Mouse (Mus musculus) lung, postnatal 0 days (tissue): ENCODE measurements around the gene Mtfmt. TPM values are rescaled to one million over a fixed set of nuclear protein-coding genes. Genes with fewer than 3 reads are reported as not detected.

Experiments used
- ATAC-seq: fragments of 200-750 bp; cut with Nextera tagmentation; 2 replicates; pipeline ENCODE4 v1.8.0; 2017; ENCODE audit warnings: moderate library complexity
- DNase-seq: peaks from one replicate; pipeline ENCODE4 v3.0.0-alpha.2; 2016; ENCODE audit warnings: low spot score
- H3K27ac ChIP-seq: fragments of 300-500 bp; sonication (generic); 2 replicates; pipeline ENCODE4 v1.5.1; 2014; ENCODE audit warnings: antibody characterized with exemption, mild to moderate bottlenecking, low read length, mixed read lengths
- H3K27me3 ChIP-seq: fragments of 300-500 bp; sonication (generic); replicated peaks from 2 replicates; pipeline ENCODE4 v1.6.1; 2014; ENCODE audit warnings: low read length, mixed read lengths; ENCODE audit not compliant: insufficient read depth
- H3K36me3 ChIP-seq: fragments of 300-500 bp; sonication (generic); 2 replicates; pipeline ENCODE4 v1.6.1; 2014; ENCODE audit warnings: low read length, mixed read lengths; ENCODE audit not compliant: insufficient read depth
- H3K4me1 ChIP-seq: fragments of 300-500 bp; sonication (generic); 2 replicates; pipeline ENCODE4 v1.6.1; 2014; ENCODE audit warnings: antibody characterized with exemption, low read depth, low read length, mixed read lengths; ENCODE audit not compliant: insufficient read depth
- H3K4me2 ChIP-seq: fragments of 300-500 bp; sonication (generic); replicated peaks from 2 replicates; pipeline ENCODE4 v1.6.1; 2014; ENCODE audit warnings: low read depth, mild to moderate bottlenecking, low read length, moderate library complexity, mixed read lengths
- H3K4me3 ChIP-seq: fragments of 300-500 bp; sonication (generic); 2 replicates; pipeline ENCODE4 v1.5.1; 2014; ENCODE audit warnings: low read depth, low read length
- H3K9ac ChIP-seq: fragments of 300-500 bp; sonication (generic); replicated peaks from 2 replicates; pipeline ENCODE4 v1.6.1; 2014; ENCODE audit warnings: low read depth, mild to moderate bottlenecking
- H3K9me3 ChIP-seq: fragments of 300-500 bp; sonication (generic); 2 replicates; pipeline ENCODE4 v1.6.1; 2016; ENCODE audit warnings: low read length, mixed read lengths
- CTCF ChIP-seq: IDR thresholded peaks from 2 replicates; pipeline ENCODE4 v1.5.1; 2016; ENCODE audit warnings: antibody characterized with exemption, mild to moderate bottlenecking
- EP300 ChIP-seq: IDR thresholded peaks from 2 replicates; pipeline ENCODE4 v1.6.1; 2016; ENCODE audit warnings: antibody characterized with exemption, mild to moderate bottlenecking, control low read depth
- WGBS: fragments of 180-500 bp; shearing (Covaris S2); extraction: QIAGEN DNeasy Blood & Tissue Kit; methylation state at CpG from one replicate; pipeline ENCODE4 v1.1.7; 2014; 5-methylcytosine and 5-hydroxymethylcytosine counted together
- polyA plus RNA-seq: library from polyadenylated mRNA; unstranded; fragments of >200 nt; fragmentation: Nextera tagmentation; extraction: Ambion mirVana; gene quantifications from 2 replicates; pipeline ENCODE4 v1.2.1, GENCODE M21; 2015

Mtfmt gene
- 10.2 and 11.5 TPM in 2 replicates for polyA plus RNA-seq

DNA sequence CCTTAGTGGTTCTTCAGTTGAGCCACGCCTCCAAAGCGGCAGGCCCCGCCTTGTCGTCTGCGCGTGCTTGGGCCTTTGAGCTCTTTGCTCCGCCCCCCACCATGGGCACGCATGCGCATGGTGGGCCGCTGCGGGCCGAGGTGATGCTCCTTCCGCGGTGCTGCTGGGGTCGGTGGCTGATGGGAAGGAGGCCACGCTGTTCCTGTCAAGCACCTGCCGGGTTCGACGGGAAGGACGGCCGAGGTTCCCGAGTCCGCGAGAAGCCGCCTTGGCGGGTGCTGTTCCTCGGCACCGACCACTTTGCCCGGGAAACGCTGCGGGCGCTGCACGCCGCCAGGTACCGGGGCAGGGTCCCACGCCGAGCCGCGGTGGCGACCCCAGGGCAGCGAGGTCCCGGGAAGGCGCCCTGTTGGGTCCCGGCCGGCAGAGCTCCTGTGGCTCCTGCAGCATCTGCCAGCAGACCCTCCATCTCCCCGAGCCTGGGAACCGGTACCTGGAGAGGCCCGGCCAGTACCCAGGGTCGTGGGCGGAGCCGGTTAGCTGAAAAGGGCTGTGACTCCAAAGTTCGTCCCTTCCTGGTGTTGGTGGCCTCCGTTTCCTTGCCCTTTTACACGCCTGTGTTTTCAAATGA is at the start of gene Mtfmt:
Mtfmt (plus strand) TSS at position 112 of the 631 bp plus-strand sequence.
- DNase-seq (peak; percentile 94), ATAC-seq (peak; percentile 94)
- Histone ChIP-seq H3K4me3 (peak within 1 kb of the TSS; percentile 83), H3K36me3 (0 out of 2 replicates have a peak, but pooled peaks cover 2% of the 10 kb centered on the region), H3K27ac (no peak within 1 kb of the TSS), H3K4me2 (peak within 1 kb of the TSS; percentile 89), H3K9me3 (no peaks in the 10 kb centered on the region), H3K9ac (peak within 1 kb of the TSS; percentile 48), H3K4me1 (no peaks in the 10 kb centered on the region), H3K27me3 (no peaks in the 10 kb centered on the region)
- under 1% methylated on average over 54 of the region's 54 CpGs for WGBS
- TF ChIP-seq EP300 (no peak), CTCF (no peak)

DNA sequence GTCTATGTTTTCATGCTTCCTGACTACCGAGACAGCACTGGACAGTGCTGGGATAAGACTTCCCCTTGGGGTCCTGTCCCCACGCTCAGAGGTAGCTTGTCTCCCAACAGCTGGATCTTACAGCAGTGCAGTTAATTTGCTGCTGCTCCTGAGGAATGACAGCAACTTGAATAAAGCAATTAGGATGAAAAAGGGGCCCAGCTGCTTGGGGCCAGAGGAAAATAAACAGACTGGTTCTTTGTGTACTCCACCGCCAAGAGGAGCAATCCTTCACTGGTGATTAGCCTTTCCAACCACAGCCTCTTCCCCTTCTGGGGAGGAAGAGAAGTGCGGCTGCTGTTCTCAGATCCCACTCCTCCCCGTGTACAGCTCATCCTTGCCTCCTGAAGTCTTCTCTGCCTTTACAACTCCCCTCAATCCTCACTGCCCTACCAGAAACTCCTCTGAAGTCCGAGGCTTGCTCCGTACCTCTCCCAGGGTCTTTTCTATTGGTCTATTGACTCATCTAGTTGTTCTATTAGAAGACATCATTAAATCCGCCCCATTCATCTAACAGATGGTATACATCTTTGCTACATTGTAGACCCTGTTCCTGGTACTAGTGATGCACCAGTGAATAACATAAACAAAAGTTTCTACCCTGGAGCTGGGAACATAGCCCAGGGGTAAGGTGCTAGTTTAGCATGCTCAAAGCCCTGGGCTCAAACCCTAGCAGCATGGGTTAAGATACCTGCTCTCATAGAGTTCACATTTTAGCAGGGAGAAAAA is 49.0 kb upstream of the Mtfmt start:
- Histone ChIP-seq H3K4me3 (no peak overlapping the region), H3K4me1 (peaks cover 3% of the 10 kb centered on the region; the same call in 1 of the 2 replicates), H3K27me3 (peaks cover 11% of the 10 kb centered on the region), H3K4me2 (no peak overlapping the region), H3K9me3 (no peaks in the 10 kb centered on the region), H3K9ac (no peak overlapping the region), H3K36me3 (no peaks in the 10 kb centered on the region), H3K27ac (peak overlapping the region; percentile 81)
- 20% methylated on average over 8 of the region's 8 CpGs for WGBS
- peak; percentile 60 for TF ChIP-seq CTCF
- peak; percentile 83 for TF ChIP-seq EP300
- peak; percentile 91 for DNase-seq
- ATAC-seq: peak; percentile 77

DNA sequence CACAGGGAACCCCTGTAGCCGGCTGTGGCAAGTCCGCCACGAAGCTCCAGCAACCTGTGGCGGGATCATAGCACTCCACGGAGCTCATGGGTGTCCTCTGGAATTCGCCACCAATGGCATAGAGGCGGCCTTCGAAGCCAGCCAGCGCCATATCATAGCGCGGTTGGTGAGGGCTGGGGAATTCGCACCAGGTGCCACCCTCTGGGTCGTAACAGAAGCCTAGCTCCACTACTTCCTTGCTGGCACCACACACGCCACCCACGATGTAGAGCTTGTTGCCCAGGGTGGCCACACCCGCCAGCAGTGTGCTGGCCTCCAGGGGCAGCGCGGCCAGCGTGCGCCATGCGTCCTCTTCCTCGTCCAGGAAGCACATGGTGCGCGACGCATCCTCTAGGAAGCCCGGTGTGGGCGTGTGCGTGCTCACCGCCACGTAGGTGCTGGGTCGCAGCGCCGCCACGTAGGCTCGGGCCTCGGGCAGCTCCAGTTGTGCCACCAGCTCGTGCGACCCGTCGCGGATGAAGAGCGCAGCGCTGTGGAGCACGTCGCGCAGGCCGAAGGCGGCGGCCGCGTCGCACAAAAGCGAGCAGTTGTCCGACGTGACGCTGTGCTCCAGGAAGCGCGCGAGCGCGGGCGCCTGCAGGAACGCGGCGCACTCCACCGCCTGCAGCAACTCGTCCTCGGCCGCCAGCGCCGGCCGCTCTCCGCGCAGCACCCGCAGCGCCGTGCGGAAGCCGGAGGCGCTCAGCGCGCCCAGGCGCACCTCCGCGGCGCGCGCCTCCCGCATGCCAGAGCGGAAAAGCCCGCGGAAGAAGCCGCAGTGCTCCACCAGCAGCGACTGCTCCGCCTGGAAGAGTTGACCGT is 44.6 kb upstream of the Mtfmt start:
- no peak; the same call in 1 of the 2 replicates for TF ChIP-seq CTCF
- TF ChIP-seq EP300: no peak
- Histone ChIP-seq H3K4me2 (peak overlapping the region; percentile 57), H3K4me3 (peak overlapping the region; percentile 31), H3K4me1 (no peaks in the 10 kb centered on the region), H3K9me3 (no peaks in the 10 kb centered on the region), H3K36me3 (no peaks in the 10 kb centered on the region), H3K27me3 (peaks cover 11% of the 10 kb centered on the region), H3K9ac (no peak overlapping the region), H3K27ac (no peak overlapping the region)
- ATAC-seq (0 out of 2 replicates have a peak, but pooled peaks have one; percentile 10), DNase-seq (peak; percentile 57)
- WGBS: 16% methylated on average over 83 of the region's 96 CpGs

DNA sequence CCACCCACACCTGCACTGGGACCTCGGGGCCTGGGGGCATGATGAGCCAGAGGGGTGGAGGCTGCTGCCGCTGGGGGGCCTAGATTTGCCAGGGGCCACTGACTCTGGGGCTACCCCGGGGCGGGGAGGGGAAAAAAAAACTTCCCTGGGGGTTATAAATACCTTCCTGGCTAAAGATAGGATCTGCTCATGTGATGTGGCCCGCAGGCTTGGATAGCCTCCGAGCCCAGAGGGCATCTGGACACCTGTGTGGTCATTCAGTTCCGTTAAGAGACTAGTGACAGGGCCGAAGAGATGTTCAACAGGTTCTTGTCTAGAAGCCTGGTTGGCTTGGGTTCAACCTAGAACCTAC is 44.0 kb upstream of the Mtfmt start, which contains the start of gene Kbtbd13:
Kbtbd13 (minus strand) TSS at position 40 of the 352 bp plus-strand sequence.
- H3K4me1 ChIP-seq: peaks cover 5% of the 10 kb centered on the region; the same call in 1 of the 2 replicates
- ATAC-seq: no peak
- no peak for DNase-seq
- H3K36me3 ChIP-seq: no peaks in the 10 kb centered on the region
- peak within 1 kb of the TSS; percentile 31 for H3K4me3 ChIP-seq
- peak within 1 kb of the TSS; percentile 57 for H3K4me2 ChIP-seq
- peaks cover 11% of the 10 kb centered on the region for H3K27me3 ChIP-seq
- TF ChIP-seq EP300 (no peak), CTCF (no peak)
- no peak within 1 kb of the TSS for H3K9ac ChIP-seq
- 38% methylated on average over 8 of the region's 8 CpGs for WGBS
- H3K27ac ChIP-seq: peak within 1 kb of the TSS; percentile 21; the same call in 1 of the 2 replicates
- H3K9me3 ChIP-seq: no peaks in the 10 kb centered on the region

DNA sequence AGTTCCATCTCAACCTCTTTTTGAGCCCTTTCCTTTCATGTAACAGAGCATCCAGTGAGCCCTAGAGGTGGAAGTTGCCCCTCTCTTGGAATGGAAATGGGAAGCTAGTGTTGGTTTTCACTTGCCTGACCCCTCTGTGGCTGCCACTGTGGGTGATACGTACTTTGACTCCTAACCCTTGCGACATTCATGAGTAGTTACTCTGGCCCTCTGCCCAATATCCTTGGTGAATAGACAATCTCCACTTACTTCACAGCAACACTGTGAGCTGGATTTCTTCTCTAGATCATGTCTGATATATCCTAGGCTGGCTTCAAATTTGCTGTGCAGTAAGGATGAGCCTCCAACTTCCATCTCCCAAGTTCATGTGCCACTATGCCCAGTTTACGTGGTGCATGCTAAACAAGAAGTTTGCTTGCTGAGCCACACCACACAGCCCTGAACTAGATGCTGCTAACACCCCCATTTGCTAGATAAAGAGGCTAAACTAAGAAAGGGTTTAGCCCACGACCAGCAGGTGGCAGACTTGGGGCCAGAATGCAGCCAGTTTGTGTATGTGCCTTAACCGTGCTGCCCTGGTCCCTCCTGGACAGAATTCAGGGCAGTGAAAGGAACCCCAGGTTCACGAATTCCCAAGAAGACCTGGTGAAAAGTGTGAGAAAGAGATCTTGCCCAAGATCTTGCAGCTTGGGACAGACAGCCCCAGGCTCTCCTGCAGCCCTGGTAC is 42.8 kb upstream of the Mtfmt start:
- H3K27me3 ChIP-seq: peaks cover 11% of the 10 kb centered on the region
- TF ChIP-seq CTCF (peak; percentile 91), EP300 (no peak)
- DNase-seq (peak; percentile 85), ATAC-seq (peak; percentile 37)
- H3K4me3 ChIP-seq: no peak overlapping the region
- no peaks in the 10 kb centered on the region for H3K9me3 ChIP-seq
- peaks cover 5% of the 10 kb centered on the region; the same call in 1 of the 2 replicates for H3K4me1 ChIP-seq
- WGBS: 17% methylated on average over 6 of the region's 6 CpGs
- H3K36me3 ChIP-seq: no peaks in the 10 kb centered on the region
- H3K9ac ChIP-seq: no peak overlapping the region
- peak overlapping the region; percentile 21; the same call in 1 of the 2 replicates for H3K27ac ChIP-seq
- H3K4me2 ChIP-seq: no peak overlapping the region
